Mouse (Mus musculus) spleen, adult 2 months (tissue): ENCODE results near the gene S100pbp.

ENCODE experiments used
- CTCF ChIP-seq: fragments of 200-500 bp; IDR thresholded peaks from 2 replicates; pipeline ENCODE4 v1.5.1; 2011; ENCODE audit warnings: mild to moderate bottlenecking, inconsistent platforms; ENCODE audit not compliant: insufficient read depth, insufficient read length, insufficient replicate concordance; ENCODE audit errors: extremely low read depth
- POLR2A ChIP-seq: fragments of 200-500 bp; IDR thresholded peaks from 2 replicates; pipeline ENCODE4 v1.6.1; 2011; ENCODE audit warnings: low read depth, low read length, inconsistent platforms

- TF ChIP-seq POLR2A (no peak), CTCF (no peak)
Observed at GRCm38 (mm10) chr4:129237843-129238441, 48.4 kb upstream of the S100pbp start.
